Mouse (Mus musculus): Measurements from ENCODE around the gene Ppil1.
"Not testable (repeated sequence)": the region's sequence is repeated elsewhere in the genome, so short reads cannot be mapped to it uniquely, and the experiment has no call there.

The Ppil1 gene

DNA sequence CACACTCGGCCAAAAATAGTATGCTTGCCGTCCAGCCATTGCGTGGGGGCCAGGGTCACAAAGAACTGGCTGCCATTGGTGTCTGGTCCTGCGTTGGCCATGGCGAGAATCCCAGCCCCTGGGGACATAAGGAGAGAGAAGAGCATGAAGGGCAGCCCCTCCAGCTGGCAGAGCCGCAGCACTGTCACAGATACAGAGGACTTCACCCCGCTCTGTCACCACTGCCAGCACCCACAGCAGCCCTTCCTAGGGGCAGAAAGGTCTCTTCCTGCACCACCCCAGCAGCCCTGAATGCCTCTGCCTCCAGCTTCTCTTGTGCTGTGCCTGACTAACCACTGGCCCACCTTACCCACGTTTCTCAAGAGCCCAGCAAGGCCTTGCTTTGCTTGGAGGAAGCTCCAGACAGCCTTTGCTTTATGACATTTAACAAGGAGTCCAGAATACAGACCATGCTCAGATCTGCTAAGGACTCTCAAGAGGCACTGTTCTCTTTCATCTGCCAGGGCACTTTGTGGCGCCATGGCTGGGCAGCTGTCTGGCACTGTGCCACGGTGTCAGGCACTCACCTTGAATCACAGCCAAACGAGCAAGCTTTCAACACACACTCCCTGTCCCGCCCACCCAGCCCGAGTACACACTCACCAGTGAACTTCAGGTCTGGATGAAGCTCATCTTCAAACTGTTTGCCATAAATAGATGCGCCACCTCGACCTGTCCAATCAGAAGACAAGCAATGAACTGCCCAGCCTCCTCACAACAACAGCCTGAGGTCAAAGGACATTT, 12.2 kb downstream of the Ppil1 start:
- peak; percentile 94 for DNase-seq (ENCODE audit: low spot score)

DNA sequence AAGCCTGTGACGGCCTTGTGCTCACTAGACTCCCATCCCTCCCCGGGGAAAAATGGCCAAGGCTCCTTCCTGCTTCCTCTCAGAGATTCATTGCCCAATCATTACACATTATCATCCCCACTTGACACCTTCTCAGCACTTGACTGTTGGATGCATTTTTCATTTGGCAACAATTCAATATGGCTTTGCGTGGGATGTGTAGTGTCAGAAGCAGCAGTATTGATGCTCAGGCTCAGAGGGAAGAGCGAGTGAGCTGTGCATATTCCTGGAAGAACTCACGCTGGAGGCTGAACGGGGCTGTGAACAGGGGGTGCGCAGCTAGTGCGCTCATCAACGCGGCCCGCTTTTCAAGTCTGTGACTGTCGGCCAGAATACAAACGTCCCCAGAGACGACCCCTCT, 13.0 kb downstream of the Ppil1 start:
- DNase-seq (ENCODE audit: low spot score), result not testable (repeated sequence)

DNA sequence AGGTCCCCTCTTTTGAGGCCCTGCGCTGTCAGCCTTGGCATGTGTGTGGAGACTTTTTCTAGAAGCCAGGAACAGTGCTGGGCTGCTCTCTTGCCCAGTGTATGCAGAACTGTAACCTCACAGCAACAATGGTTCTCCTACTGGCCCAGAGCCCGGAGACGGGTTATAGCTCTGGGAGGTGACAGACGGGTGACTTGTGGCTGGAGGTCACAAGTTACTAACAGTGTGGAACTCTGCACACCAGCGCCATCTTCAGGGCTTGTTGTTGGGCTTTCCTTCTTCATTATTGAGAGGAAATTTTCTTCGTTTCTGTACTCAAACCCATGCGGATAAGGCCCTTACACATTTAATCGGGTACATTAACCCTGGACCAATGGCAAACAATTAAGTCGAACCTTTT, 14.5 kb downstream of the Ppil1 start:
- DNase-seq (ENCODE audit: low spot score), result peak; percentile 42

DNA sequence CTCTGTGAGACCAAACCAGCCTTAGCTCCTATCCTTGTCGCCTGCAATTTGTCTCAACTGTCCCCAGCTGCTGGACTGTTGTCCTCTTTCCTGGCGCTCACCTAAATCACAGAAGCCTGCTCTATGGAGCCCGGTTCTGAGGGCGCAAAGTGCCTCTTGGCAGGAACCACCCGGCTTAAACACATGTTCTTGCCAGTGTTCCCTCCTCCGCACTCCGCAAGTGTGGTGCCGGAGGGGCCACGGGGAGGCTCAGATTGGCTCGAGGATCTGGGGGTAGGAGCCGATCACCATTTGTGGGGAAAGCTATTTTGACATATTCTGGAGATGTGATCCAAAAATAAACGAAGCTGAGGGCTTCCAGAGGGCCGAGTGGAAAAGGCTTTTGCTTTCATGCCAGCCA, 16.1 kb downstream of the Ppil1 start:
- no peak for DNase-seq (ENCODE audit: low spot score)

DNA sequence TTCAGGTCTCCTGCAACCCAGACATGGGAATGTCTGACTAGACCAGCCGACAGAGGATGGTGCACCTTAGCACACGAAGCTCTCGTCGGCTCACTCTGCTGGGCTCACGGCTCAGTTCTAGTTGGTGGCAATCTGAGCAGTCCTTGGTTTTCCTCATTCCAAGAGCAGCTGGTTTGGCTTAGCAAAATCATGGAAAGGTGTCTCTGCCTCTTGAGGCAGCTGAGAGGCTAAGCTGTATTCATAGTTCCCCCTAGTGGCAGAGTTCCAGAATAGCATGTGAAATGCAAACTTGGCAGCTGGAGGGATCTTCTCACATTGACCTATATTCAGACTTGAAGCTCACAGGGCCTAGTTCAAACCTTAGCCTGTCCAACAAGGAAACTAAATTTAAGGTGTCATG, 17.4 kb downstream of the Ppil1 start:
- peak; percentile 94 for DNase-seq (ENCODE audit: low spot score)

DNA sequence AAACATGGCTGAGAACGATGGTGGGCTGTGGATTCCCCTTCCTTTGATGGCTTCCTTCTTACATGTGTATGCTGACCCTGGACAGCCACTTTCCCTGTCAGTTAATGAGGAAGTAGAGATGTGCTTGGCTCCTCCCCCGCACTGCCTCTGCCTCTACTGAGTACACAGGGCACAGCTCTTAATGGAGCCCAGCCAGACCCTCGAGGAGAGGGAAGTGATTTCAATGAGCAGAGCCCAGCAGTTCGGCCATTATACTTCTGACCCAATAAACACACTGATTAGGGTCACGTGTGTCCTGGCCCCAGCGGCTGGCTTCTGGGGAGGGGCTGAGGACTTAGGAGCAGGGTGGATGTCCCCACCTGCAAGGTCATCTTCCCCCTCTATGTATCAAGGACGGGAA, 18.3 kb downstream of the Ppil1 start:
- peak; percentile 50 for DNase-seq (ENCODE audit: low spot score)

DNA sequence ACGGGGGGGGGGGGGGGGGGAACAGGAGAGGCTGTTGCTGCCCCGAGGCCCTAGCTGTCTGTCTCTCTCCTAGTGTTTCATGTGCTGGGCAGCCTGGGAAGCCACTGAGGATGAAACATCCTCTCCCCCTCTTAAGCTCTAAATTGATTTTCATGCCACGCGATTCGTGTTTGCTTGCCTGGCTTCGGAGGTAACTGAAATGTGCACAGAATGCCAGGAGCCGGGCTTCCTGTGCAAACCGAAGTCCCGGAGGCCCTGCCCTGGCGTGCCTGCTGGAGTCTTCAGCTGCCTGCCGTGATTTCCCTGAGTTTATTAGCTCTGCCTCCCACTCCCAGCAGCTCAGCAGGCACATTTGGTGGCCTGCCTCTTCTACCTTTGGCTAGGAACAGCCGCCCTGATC, 19.1 kb downstream of the Ppil1 start:
- DNase-seq (ENCODE audit: low spot score), result peak; percentile 66

- peak; percentile 55 for DNase-seq (ENCODE audit: low spot score)
These were observed 25.5 kb downstream of the Ppil1 start for GRCm38 (mm10) chr17:29238421-29238945.

GRCm38 (mm10) chr17:29237772-29238420, 26.1 kb downstream of the Ppil1 start, which contains the start of gene Cpne5:
Gene Cpne5 (minus strand): TSS chr17:29238167.
- peak; percentile 57 for DNase-seq (ENCODE audit: low spot score)

- no peak for DNase-seq (ENCODE audit: low spot score)
These were observed 26.7 kb downstream of the Ppil1 start for GRCm38 (mm10) chr17:29237267-29237771.

DNA sequence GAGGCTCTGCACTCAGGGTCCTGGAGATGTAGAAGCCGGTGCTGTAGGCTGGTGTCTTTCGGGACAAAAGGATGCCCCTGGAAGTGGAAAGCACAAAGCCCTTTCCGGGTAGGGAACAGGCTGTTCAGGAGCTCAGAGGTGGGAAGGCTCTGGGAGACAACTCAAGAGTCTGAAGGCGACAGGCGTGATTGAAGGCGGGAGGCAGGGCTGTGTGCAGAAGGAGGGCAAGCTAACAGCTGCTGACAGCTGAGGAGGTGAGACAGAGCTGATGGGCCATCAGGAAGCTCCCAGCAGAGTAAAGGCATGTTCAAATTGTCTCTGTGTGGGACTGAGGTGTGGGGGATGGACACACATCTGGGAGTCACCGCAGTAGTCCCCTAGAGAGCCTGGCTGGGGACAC, 27.9 kb downstream of the Ppil1 start:
- no peak for DNase-seq (ENCODE audit: low spot score)

- no peak for DNase-seq (ENCODE audit: low spot score)
These were observed 32.9 kb downstream of the Ppil1 start for GRCm38 (mm10) chr17:29231109-29231508.

- DNase-seq (ENCODE audit: low spot score), result peak; percentile 56
These were observed 43.4 kb downstream of the Ppil1 start for GRCm38 (mm10) chr17:29220631-29221030.

- DNase-seq (ENCODE audit: low spot score), result no peak
These were observed 46.0 kb downstream of the Ppil1 start for GRCm38 (mm10) chr17:29218017-29218416.

DNA sequence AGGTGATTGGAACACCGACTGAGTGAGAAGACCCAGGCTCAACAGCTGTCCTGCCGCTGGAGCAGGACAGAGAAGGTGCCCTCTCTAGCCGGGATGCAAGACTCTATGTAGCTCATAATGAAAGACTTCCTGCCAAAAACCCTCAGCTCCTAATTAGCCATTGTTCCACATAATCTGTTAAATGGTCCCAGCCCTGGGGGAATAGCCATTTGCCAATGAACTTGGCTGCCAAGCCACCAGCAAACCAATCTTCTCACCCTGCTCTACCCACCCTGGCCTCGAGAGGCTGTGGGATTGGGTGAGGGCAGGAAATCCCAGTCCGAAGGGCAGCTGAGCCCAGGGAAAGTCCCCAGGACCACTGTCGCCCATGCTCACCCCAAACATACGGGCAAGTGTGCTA, 47.9 kb downstream of the Ppil1 start:
- DNase-seq (ENCODE audit: low spot score), result peak; percentile 43

DNA sequence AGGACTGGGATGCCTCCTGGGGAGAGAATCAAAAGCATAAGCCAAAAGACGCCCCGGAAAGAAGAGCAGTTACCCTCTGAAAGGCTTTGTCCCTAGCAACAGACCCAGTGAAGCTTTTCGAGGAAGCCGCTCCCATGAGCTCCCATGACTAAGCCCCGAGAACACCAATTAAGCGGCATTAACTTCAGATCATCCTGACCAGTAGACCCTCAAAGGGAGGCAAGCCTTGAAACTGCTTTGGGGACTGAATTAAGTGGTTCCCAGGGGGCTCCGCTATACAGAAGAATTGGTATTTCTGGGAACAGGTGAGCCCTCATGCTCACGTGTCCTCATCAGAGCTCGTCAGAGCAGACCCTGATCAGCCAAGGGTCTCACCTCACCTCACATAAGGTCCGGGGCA, 49.3 kb downstream of the Ppil1 start:
- no peak for DNase-seq (ENCODE audit: low spot score)

DNA sequence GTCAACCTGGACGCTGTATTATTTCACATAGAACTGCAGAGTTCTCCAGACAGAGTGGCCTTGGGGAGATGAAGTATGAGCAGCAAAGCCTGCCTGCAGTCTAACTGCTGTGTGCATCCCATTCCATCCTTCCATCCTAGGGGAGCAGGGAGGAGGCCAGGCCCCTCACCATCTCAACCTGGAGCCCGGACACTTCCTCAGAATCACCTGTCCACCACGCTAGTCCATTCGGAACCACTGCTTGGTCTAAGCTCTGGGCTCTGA, 49.9 kb downstream of the Ppil1 start:
- DNase-seq (ENCODE audit: low spot score), result no peak

- no peak for DNase-seq (ENCODE audit: low spot score)
These were observed 50.4 kb downstream of the Ppil1 start for GRCm38 (mm10) chr17:29213381-29214192.

DNA sequence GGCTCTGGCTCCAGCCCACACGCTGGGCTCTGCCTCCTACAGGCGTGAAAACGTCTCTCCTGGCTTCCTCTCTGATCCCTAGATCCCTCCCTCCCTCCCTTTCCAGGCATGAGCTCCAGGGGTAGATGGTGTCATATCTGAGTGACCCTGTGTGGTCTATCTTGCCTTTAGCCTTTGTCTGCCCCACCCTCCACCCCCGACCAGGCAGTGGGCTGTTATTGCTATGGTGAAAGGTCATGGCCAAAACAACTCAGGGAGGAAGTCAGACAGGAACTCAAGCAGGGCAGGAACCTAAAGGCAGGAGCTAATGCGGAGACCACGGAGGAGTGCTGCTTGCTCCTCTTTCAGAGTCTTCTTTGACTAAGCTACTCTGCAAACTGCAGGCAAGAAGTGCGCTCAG, 52.1 kb downstream of the Ppil1 start:
- DNase-seq (ENCODE audit: low spot score), result no peak

- no peak for DNase-seq (ENCODE audit: low spot score)
These were observed 53.9 kb downstream of the Ppil1 start for GRCm38 (mm10) chr17:29210037-29210436.

GRCm38 (mm10) chr17:29206052-29206451, 57.9 kb downstream of the Ppil1 start:
- DNase-seq (ENCODE audit: low spot score), result no peak

DNA sequence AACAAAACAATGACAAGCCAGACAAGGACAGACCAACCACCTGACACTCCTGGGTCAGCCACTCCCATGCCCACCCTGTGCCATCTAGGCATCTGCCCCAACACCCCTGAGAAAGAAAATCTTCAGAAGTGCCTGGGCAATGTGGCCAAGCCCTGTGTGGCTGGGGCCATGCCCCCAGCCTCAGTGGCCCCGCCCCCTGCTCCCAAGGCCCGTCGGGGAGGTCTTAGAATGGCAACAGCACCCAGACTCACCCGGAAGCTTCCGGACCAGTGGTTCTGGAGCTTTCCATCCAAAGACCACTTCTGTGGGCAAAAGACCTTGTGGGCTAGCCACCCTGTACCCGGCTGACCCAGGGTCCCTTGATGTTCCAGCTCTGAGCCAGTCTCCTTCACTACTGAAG, 61.4 kb downstream of the Ppil1 start:
- no peak for DNase-seq (ENCODE audit: low spot score)

Measured in MN1 (cell line).